Mouse (Mus musculus) heart, adult 2 months (tissue): ENCODE results near the gene Cdc42.

Experiments used
- CTCF ChIP-seq: fragments of 200-600 bp; IDR thresholded peaks from 2 replicates; pipeline ENCODE4 v1.8.1; 2022; ENCODE audit warnings: antibody characterized with exemption, mild to moderate bottlenecking, moderate library complexity
- POLR2A ChIP-seq: fragments of 200-500 bp; IDR thresholded peaks from 2 replicates; pipeline ENCODE4 v1.6.1; 2011; ENCODE audit warnings: mild to moderate bottlenecking, low read depth, low read length, control low read depth; ENCODE audit not compliant: insufficient read depth

- TF ChIP-seq CTCF, result no peak
- TF ChIP-seq POLR2A, result no peak
These were observed 59.1 kb downstream of the Cdc42 start for GRCm38 (mm10) chr4:137298406-137298805.
